Mouse (Mus musculus) C2C12 (cell line): Measurements from ENCODE around the gene Rnf217. TPM values are rescaled to one million over a fixed set of nuclear protein-coding genes. Genes with fewer than 3 reads are reported as not detected.

Source experiments
- H3K27me3 ChIP-seq: one replicate; pipeline ENCODE4 v1.6.1; 2011; ENCODE audit not compliant: control insufficient read depth, insufficient read depth, insufficient read length
- H3K36me3 ChIP-seq: one replicate; pipeline ENCODE4 v1.6.1; 2011; ENCODE audit not compliant: control insufficient read depth, insufficient read depth
- H3K4me3 ChIP-seq: one replicate; pipeline ENCODE4 v1.5.1; 2011; ENCODE audit warnings: mild to moderate bottlenecking, control low read depth; ENCODE audit not compliant: poor library complexity, insufficient read depth, severe bottlenecking
- H3K79me2 ChIP-seq: one replicate; pipeline ENCODE4 v1.6.1; 2011; ENCODE audit not compliant: control insufficient read depth, insufficient read depth
- H3K79me3 ChIP-seq: one replicate; pipeline ENCODE4 v1.6.1; 2011; ENCODE audit warnings: low read depth, control low read depth
- H3ac ChIP-seq: one replicate; pipeline ENCODE3; 2011; ENCODE audit warnings: low read depth; ENCODE audit not compliant: control insufficient read depth, insufficient read length
- CEBPB ChIP-seq: IDR thresholded peaks from one replicate; pipeline ENCODE4 v1.6.1; 2011; ENCODE audit warnings: low read depth, mild to moderate bottlenecking, control low read depth, moderate library complexity
- CTCF ChIP-seq: IDR thresholded peaks from one replicate; pipeline ENCODE4 v1.5.1; 2011; ENCODE audit not compliant: control insufficient read depth, insufficient read depth, insufficient read length
- FOSL1 ChIP-seq: IDR thresholded peaks from one replicate; pipeline ENCODE4 v1.8.0; 2011; ENCODE audit warnings: mild to moderate bottlenecking, low read length; ENCODE audit not compliant: poor library complexity, insufficient read depth, severe bottlenecking
- MAX ChIP-seq: IDR thresholded peaks from one replicate; pipeline ENCODE4 v1.6.1; 2011; ENCODE audit warnings: mild to moderate bottlenecking, control low read depth
- MYOD1 ChIP-seq: IDR thresholded peaks from one replicate; pipeline ENCODE4 v1.6.1; 2011; ENCODE audit warnings: low read depth; ENCODE audit not compliant: control insufficient read depth, insufficient read length
- MYOG ChIP-seq: IDR thresholded peaks from one replicate; pipeline ENCODE4 v1.6.1; 2011; ENCODE audit not compliant: control insufficient read depth, insufficient read length; ENCODE audit errors: extremely low read depth
- USF1 ChIP-seq: IDR thresholded peaks from one replicate; pipeline ENCODE4 v1.6.1; 2011; ENCODE audit warnings: low read depth, mild to moderate bottlenecking, control low read depth, moderate library complexity
- long read RNA-seq, 2 experiments: library from polyadenylated mRNA; unstranded; transcript quantifications; one replicate each; pipeline ENCODE4 v2.0.0; 2019 to 2020
- polyA plus RNA-seq: library from polyadenylated mRNA; unstranded; fragments of >200 nt; fragmentation: generic; extraction: Trizol; gene quantifications from one replicate; pipeline ENCODE4 v1.2.1, GENCODE M21; 2012; ENCODE audit warnings: missing spikeins

The Rnf217 gene
- polyA plus RNA-seq: 3.7 TPM
- long read RNA-seq, experiment 1, partial matches to known transcripts: 0 of 2 reads
- long read RNA-seq, experiment 1, other reads (novel, unspliced or antisense): 2 of 2 reads
- long read RNA-seq, experiment 2, full-length matches to known transcripts: 3 of 6 reads
- long read RNA-seq, experiment 2, partial matches to known transcripts: 2 of 6 reads
- long read RNA-seq, experiment 2, other reads (novel, unspliced or antisense): 1 of 6 reads

DNA sequence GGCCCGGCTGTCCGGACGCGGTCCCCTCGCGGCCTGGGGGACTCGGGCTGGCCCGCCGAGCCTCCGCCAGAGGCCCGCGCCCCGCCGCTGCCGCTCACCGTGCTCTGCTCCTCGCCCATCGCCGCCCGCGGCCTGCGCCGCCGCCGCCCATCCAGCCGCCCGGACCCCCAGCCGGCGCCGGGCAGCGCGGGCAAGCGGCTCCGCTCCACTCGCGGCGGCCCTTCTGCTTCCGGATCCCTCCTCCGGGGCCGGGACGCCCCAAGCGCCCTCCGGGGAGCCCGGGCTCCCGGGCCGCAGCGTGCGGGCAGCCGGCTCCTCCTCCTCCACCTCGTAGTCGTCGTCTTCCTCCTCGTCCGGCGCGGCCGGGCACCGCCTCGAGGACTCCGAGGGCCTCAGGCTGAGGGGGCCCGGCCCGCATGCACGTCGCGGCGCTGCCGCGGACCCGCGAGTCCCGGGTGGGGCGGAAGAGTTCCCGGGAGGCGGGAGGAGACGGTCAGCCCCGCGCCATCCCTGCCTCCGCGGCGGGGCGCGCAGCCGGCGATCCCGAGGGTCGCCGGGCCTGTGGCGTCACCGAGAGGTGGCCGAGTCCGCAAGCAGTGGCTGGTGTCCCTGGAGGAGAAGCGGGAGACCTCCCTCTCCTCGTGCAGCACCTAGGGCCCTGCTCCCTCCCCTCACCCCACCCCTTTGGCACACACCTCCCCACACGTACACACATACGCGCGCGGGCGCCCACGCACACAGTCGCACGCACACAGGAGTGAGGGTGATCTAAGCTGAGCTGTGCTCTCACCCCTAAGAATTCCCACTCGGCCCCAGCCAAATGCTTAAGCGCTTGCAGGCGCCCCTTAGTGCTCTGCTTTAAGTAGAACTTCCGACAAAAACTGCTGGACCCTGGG is at the start of gene Rnf217:
Rnf217 (minus strand) TSS at position 119 of the 896 bp plus-strand sequence.
- H3K79me2 ChIP-seq: peaks cover 48% of the 10 kb centered on the region
- H3K4me3 ChIP-seq: peak within 1 kb of the TSS; percentile 59
- peaks cover 44% of the 10 kb centered on the region for H3K79me3 ChIP-seq
- peak within 1 kb of the TSS; percentile 88 for H3ac ChIP-seq
- no peak for TF ChIP-seq FOSL1
- no peak for TF ChIP-seq MAX
- no peak for TF ChIP-seq CEBPB
- TF ChIP-seq MYOD1: no peak
- no peak for TF ChIP-seq MYOG
- TF ChIP-seq USF1: no peak
- H3K27me3 ChIP-seq: no peaks in the 10 kb centered on the region
- peaks cover 8% of the 10 kb centered on the region for H3K36me3 ChIP-seq

GRCm38 (mm10) chr10:31647270-31647669 is 38.3 kb upstream of the Rnf217 start:
- TF ChIP-seq MAX (no peak), MYOD1 (no peak), CTCF (no peak), MYOG (no peak), USF1 (no peak), FOSL1 (no peak), CEBPB (no peak)
- Histone ChIP-seq H3K79me3 (no peaks in the 10 kb centered on the region), H3K36me3 (no peaks in the 10 kb centered on the region), H3ac (no peak overlapping the region), H3K4me3 (no peak overlapping the region), H3K27me3 (no peaks in the 10 kb centered on the region), H3K79me2 (no peaks in the 10 kb centered on the region)

DNA sequence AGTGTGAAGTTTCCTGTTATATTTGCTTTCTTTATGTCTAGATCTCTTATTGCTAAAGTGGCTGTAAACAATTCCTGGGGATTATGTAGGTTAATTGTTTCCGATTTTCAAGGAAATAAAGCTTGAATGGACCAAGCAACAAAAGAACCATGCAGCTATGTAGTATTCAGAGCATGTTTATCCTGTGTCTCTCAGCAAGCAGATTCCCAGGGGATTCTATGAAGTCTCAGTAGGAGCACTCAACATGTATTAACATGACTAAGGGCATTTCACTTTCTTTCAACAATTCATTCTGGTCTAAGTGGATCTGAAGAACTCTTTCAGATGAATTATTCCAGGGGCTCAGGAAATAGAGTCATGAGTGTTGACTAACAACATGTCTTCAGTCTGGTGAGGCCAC is 37.1 kb upstream of the Rnf217 start:
- Histone ChIP-seq H3ac (no peak overlapping the region), H3K79me3 (no peaks in the 10 kb centered on the region), H3K27me3 (no peaks in the 10 kb centered on the region), H3K4me3 (no peak overlapping the region), H3K79me2 (no peaks in the 10 kb centered on the region), H3K36me3 (no peaks in the 10 kb centered on the region)
- TF ChIP-seq MAX (no peak), FOSL1 (no peak), USF1 (no peak), CEBPB (no peak), CTCF (no peak), MYOD1 (no peak), MYOG (no peak)

DNA sequence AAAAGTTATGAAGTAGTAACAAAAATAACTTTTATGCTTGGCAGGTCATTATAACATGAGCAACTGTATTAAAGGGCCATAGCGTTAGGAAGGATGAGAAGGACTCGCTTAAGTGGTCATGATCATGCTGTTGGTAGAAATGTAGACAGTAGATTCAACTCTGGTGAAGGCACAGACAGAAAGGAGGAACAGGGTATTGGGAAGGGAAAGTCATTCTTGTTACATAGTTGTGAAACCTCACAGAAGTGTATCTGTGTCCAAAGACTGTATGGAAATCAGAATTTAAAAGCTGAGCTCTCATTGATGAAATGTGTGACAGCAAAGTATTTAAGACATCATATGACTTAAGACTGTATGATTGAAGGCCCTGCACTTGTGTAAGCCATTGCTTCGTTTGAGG is 26.1 kb upstream of the Rnf217 start:
- no peak for TF ChIP-seq USF1
- no peak for TF ChIP-seq MYOG
- no peak for TF ChIP-seq MAX
- no peak for TF ChIP-seq CTCF
- no peak for TF ChIP-seq MYOD1
- TF ChIP-seq CEBPB: no peak
- TF ChIP-seq FOSL1: no peak
- Histone ChIP-seq H3K36me3 (no peaks in the 10 kb centered on the region), H3K79me3 (no peaks in the 10 kb centered on the region), H3K4me3 (no peak overlapping the region), H3K79me2 (no peaks in the 10 kb centered on the region), H3ac (no peak overlapping the region), H3K27me3 (no peaks in the 10 kb centered on the region)

GRCm38 (mm10) chr10:31632005-31632404 is 23.0 kb upstream of the Rnf217 start:
- H3K79me3 ChIP-seq: no peaks in the 10 kb centered on the region
- no peaks in the 10 kb centered on the region for H3K27me3 ChIP-seq
- TF ChIP-seq CTCF (no peak), MYOG (no peak), FOSL1 (no peak)
- H3K79me2 ChIP-seq: no peaks in the 10 kb centered on the region
- no peak overlapping the region for H3ac ChIP-seq
- H3K36me3 ChIP-seq: no peaks in the 10 kb centered on the region
- no peak overlapping the region for H3K4me3 ChIP-seq

- Histone ChIP-seq H3K79me3 (no peaks in the 10 kb centered on the region), H3ac (no peak overlapping the region), H3K4me3 (no peak overlapping the region), H3K36me3 (no peaks in the 10 kb centered on the region), H3K27me3 (no peaks in the 10 kb centered on the region), H3K79me2 (no peaks in the 10 kb centered on the region)
- TF ChIP-seq MAX (no peak), MYOD1 (no peak), MYOG (no peak), FOSL1 (no peak), USF1 (no peak), CEBPB (no peak), CTCF (no peak)
Measured at GRCm38 (mm10) chr10:31615355-31615754, 6.4 kb upstream of the Rnf217 start.
